Mouse (Mus musculus) small intestine, adult 2 months (tissue): ENCODE data around the gene Adh1.

Experiments
- CTCF ChIP-seq: fragments of 200-500 bp; IDR thresholded peaks from 2 replicates; pipeline ENCODE4 v1.5.1; 2012; ENCODE audit warnings: low read depth, mild to moderate bottlenecking, control low read depth, inconsistent platforms, low read length, moderate library complexity, mixed read lengths; ENCODE audit not compliant: insufficient replicate concordance, insufficient read length; ENCODE audit errors: extremely low read depth
- POLR2A ChIP-seq: fragments of 200-500 bp; IDR thresholded peaks from 2 replicates; pipeline ENCODE4 v1.6.1; 2012; ENCODE audit warnings: low read depth, mild to moderate bottlenecking, control low read depth, inconsistent platforms, low read length, moderate library complexity

DNA sequence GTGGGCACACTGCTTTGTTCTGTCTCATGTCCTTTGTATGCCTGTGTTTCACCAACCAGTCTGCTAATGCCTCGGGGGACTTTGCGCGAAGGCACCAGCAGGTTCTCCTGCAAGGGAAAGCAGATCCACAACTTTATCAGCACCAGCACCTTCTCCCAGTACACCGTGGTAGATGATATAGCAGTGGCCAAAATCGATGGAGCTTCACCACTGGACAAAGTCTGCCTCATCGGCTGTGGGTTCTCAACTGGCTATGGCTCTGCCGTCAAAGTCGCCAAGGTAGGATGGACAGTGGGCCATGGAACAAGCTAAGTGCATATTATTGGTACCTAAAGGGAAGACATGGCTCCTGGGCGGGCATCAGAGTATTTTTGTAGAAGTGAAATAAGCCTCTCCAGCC is 21.8 kb downstream of the Adh1 start:
- no peak for TF ChIP-seq CTCF
- TF ChIP-seq POLR2A = no peak
